In the genomic region with DNA sequence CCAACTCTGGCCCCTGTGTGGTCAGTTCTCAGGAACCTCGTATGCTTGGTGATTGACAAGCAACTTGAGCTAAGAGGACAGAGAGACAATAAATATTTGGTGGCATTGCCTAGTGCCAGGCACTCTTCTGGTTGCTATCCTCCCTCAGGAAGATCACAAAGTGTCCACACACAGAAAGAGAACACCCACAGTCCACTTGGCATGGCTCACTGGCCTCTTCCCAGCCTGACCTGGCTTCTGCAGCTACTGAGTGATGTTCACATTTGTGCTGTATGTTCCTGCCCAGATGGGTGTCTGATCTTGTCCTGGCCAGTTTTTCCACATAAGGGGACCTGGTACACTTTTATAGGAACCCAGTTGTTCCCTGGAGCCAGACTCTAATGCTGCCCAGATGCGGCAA, we compare ENCODE assay signal across 11 mouse cellular contexts.
DNase-seq lines count a peak whose midpoint lies in the region; TF ChIP-seq lines count a peak whose summit lies in the region.
"Had no signal": no experiment of that assay in that cellular context is flagged by ENCODE, and none has a peak within 500 bp of the region (broad histone marks: within the 10 kb centered on the region; RNA-seq: fewer than 3 reads in every experiment).

No protein-coding gene starts in this region.

- no peak overlapping the region for H3K4me3 ChIP-seq in small intestine, adult 2 months (ENCODE audit: low read depth, low read length)
- H3K4me3 ChIP-seq: hindbrain, embryonic 15.5 days; neural tube, embryonic 13.5 days had no signal

- H3K27ac ChIP-seq in small intestine, adult 2 months (ENCODE audit: insufficient read depth, low read depth, low read length), result peak overlapping the region; percentile 64
- H3K27ac ChIP-seq: hindbrain, embryonic 15.5 days; neural tube, embryonic 13.5 days had no signal

- peaks cover 29% of the 10 kb centered on the region for H3K4me1 ChIP-seq in small intestine, adult 2 months (ENCODE audit: control insufficient read depth, insufficient read depth, insufficient read length, low read length)
- H3K4me1 ChIP-seq: hindbrain, embryonic 15.5 days had no signal

- no peak for TF ChIP-seq POLR2A in small intestine, adult 2 months (IDR thresholded peaks at IDR 0.05; ENCODE audit: low read depth, low read length)

- TF ChIP-seq CTCF in small intestine, adult 2 months (IDR thresholded peaks at IDR 0.05; ENCODE audit: extremely low read depth, insufficient read length, insufficient replicate concordance, low read depth, low read length), result no peak

- intact Hi-C loops in left cerebral cortex, postnatal 4 days (cut with DNase I), result no loop called here
- intact Hi-C loops in left cerebral cortex, postnatal 14 days (cut with DNase I), result no loop called here

- no peaks in the 10 kb centered on the region for H3K36me3 ChIP-seq in small intestine, adult 2 months (ENCODE audit: control insufficient read depth, insufficient read depth, low read length)
- H3K36me3 ChIP-seq: hindbrain, embryonic 15.5 days; neural tube, embryonic 13.5 days had no signal

- peak; percentile 33 for DNase-seq in embryo, embryonic 10 days (ENCODE audit: low spot score)
- no peak for DNase-seq in embryo, embryonic 11 days
- peak; percentile 47 for DNase-seq in left cerebral cortex, postnatal 4 days
- DNase-seq in left cerebral cortex, postnatal 14 days (ENCODE audit: low spot score in 2 of 2), result no peak
- DNase-seq in cerebellum, postnatal 36 days, result peak; percentile 71 to 74
- DNase-seq in frontal cortex, postnatal 25 days (ENCODE audit: low spot score in 2 of 2), result no peak
- no peak for DNase-seq in urinary bladder, postnatal 36 days (ENCODE audit: low spot score in 2 of 2)
- DNase-seq: right cerebral cortex, postnatal 14 days had no signal

- 27% methylated on average over 2 of the region's 2 CpGs for WGBS in small intestine, adult 2 months

- H3K27me3 ChIP-seq in small intestine, adult 2 months (ENCODE audit: control insufficient read depth, insufficient read depth, low read length), result no peaks in the 10 kb centered on the region
- H3K27me3 ChIP-seq: hindbrain, embryonic 15.5 days had no signal

Comparison
In these comparisons a context has a peak if more than half of its experiments do, and no peak if none do; other contexts are left out.
1. DNase-seq: peak in embryo, embryonic 10 days (single experiment), left cerebral cortex, postnatal 4 days (single experiment) and cerebellum, postnatal 36 days (2 of 2); none in embryo, embryonic 11 days (single experiment), left cerebral cortex, postnatal 14 days (0 of 2), frontal cortex, postnatal 25 days (0 of 2) and urinary bladder, postnatal 36 days (0 of 2).